Mouse (Mus musculus) adrenal gland, postnatal 25 days (tissue): ENCODE data around the gene Krt24. TPM values are rescaled to one million over a fixed set of nuclear protein-coding genes. Genes with fewer than 3 reads are reported as not detected.

Source experiments
- DNase-seq: peaks from one replicate; pipeline ENCODE4 v3.0.0; 2021; ENCODE audit warnings: mixed read lengths
- long read RNA-seq: library from polyadenylated mRNA; stranded (forward); transcript quantifications from one replicate; pipeline ENCODE4 v2.0.0, GENCODE M21; 2021
- total RNA-seq: library from RNA; stranded (reverse); gene quantifications from 2 replicates; pipeline ENCODE4 v1.2.3, GENCODE M21; 2021

Gene Krt24
- total RNA-seq: not detected in 2 replicates
- long read RNA-seq: 0 reads

DNA sequence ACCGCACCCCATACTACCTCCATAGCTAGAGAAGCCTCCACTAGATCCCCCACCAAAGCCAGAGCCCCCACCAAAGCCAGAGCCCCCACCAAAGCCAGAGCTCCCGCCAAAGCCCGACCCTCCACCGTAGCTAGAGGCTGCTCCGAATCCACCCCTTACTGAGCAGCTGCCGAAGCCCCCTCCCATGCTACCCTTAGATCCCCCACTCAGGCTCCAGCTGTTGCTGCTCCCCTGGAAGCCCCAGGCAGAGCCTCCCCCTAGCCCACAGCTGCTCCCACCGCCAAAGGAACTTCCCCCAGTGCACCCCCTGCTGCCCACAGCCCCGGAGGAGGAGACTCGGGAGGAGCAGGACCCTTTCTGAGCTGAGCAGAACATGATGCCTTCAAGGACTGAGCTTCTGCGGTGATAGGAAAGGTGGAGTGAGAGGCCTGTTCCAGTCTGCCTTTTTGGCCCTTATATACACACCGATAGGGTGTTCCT, at the start of gene Krt24:
Gene Krt24, minus strand, starts transcription at position 430 of the 480 bp plus-strand sequence.
- DNase-seq: no peak

DNA sequence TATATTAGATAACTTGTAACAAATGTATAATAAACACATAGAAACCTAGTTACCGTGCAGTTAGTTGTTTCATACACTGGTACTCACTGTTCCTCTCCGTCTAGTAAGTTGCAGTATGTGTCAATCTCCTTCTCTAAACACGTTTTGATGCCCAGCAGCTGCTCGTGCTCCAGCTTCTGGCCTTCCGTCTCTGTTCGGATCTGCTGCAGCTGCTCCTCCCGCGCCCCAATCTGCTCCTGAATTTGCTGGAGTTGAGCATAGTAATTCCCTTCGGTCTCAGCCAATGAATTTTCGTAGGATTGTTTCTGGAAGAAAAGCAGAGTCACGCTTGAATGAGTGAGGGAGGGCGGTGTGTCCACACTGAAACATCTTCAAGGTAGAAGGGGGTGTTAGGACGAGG, 48.4 kb upstream of the Krt24 start:
- DNase-seq: no peak

DNA sequence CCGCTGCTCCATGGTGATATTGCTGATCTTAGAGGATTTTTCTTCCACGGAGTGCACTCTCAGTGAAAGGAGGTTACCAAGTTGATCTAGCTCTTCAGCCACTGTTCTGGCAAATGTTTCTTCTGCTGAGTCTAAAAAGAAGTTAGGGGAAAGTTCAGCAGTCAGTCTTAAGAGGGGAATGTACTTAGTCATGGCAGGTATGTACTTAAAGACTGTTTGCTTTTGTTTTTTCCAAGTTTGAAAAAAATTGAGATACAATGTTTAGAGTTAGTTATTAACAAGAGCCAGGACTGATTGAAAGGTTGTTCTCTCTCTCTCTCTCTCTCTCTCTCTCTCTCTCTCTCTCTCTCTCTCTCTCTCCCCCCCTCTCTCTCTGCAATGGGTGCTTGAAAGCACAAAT, 44.6 kb upstream of the Krt24 start:
- DNase-seq: no peak

DNA sequence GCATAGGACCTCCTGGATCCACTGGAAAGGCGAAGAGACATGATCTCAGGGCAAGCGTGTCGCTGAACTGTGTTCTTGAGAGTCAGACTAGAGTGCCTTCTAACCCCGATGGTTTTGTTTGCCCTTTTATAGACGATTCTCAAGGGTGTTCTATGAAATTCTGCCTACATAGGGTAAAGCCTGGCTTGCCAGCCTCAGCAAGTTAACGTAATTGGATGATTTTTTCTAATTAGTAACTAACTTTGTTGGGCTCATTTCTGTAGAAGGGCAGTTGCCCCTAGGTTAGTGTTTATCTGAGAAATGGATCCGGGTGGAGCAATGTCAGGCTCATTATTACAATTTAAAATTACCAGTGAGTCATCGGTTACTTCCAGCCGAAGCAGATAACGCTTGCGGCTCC, 37.8 kb upstream of the Krt24 start, which contains the start of gene Krt25:
Gene Krt25, minus strand, starts transcription at position 101 of the 400 bp plus-strand sequence.
- no peak for DNase-seq

DNA sequence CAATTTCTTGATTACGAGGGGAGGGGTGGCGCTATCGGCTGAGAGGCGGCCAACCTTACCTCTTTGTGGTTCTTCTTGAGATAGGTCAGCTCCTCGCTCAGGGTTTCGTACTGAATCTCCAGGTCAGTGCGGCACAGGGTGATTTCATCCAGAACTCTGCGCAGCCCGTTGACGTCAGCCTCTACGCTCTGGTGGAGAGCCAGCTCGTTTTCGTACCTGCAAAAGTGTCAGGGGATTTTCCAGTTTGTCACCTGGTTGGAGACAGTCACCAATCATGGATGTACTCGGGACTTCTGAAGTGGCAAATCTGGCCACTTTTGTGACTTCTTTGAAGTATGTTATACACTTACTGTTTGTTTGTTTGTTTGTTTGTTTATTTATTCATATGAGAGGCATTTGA, 36.0 kb upstream of the Krt24 start:
- DNase-seq: no peak

DNA sequence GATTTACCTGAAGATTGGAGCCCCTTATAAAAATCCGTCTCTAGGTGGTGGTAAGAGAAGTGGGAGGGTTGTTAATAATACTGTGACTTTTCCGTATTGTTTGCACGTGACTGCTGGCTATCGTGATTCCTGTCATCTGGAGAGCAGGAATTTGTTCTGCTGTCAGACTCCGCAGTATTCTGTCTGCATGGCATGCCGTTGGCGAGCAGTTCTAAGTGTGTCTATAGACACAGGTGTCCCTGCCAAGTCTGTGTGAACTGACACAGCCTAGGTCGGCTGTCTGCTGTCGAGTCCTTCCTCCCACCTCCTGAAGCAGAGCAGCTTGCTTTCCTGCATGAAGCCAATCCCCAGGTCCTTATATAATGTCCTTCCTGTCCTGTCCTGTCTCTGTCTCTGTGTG, 34.1 kb upstream of the Krt24 start:
- no peak for DNase-seq

DNA sequence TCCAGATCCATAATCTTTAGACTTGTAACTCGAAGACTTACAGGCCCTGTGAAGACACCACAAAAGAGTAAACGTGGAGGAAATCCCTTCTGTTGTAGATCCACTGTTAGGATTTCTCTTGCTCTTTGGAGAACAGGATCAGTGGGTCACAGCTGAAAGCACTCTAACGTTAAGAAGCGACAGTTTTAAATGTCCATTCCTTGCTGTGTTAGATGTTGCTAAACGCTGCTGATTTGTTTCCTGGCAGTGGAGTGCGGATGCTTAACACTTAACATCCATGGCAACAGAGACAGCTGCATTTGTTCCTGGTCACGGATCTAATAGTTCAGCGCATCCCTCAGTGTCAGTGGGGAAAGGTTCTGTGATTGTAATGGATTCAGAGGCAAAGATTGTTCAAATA, 31.5 kb upstream of the Krt24 start:
- DNase-seq: no peak

DNA sequence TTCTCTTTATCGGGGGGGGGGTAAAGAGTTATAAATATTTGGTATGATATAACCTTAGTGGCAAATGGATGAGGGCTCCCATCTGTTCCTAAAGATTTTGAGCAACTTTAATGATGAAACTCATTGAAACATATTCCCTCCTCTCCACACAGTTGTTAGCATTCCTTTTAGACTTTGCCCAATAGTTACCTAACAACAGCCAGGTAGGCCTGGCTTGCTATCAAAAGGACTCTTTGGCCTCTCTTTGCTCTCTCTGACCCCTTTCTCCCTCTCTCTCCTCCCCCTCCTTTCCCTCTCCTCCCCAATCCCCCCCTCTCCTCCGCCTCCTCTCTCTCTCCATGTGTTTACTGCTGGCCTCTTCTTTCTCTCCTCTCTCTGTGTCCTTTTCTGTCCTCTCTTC, 29.5 kb upstream of the Krt24 start:
- DNase-seq: no peak

DNA sequence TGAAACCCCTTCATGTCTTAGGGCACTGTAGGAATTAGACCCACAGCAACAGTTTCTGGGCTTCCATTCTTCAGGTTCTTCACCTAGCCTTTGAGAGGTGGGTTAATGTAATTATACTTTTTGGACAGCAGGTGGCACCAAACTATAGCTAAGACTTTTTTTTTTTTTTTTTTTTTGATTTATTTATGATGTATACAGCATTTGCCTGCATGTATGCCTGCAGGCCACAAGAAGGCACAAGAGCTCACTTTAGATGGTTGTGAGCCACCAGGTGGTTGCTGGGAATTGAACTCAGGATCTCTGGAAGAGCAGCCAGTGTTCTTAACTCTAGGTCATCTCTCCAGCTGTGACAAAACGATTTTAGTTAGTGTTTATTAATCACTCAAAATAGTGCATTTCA, 25.8 kb upstream of the Krt24 start:
- DNase-seq: no peak

DNA sequence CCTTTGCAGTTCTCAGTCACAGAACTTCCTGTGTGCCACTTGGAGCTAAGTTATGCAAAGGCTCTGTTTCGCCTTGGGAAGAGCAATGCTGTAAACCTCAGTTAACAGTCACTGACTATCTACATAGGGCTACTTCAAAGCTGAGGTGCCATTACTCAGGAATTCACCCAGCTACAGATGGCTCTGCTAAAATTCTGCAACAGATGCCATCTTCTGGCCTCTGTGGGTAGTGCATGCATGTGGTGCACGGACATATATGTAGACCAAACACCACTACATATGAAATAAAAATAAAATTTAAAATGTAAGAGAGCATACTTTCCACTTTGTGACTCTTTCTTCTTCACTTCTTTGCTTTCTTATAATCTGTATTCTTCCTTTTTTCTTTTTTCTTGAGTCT, 22.5 kb upstream of the Krt24 start:
- peak; percentile 56 for DNase-seq

DNA sequence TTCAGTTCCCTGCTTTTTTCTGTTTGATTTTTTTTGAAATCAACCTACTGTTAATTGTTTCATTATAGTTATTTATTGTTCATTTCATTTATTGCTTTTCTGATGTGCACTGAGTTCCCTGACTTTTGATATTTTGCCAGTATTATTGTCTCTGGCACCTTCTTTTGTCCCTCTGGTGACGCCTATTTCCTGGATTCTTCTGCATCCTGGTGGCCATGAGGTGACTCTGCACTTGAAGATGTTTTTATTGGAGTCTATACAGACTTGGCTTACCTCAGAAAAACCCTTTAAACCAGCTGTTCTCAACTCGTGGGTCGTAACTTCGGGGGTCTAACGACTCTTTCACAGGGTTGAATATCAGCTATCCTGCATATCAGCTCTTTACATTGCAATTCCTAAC, 10.0 kb upstream of the Krt24 start:
- DNase-seq: no peak

DNA sequence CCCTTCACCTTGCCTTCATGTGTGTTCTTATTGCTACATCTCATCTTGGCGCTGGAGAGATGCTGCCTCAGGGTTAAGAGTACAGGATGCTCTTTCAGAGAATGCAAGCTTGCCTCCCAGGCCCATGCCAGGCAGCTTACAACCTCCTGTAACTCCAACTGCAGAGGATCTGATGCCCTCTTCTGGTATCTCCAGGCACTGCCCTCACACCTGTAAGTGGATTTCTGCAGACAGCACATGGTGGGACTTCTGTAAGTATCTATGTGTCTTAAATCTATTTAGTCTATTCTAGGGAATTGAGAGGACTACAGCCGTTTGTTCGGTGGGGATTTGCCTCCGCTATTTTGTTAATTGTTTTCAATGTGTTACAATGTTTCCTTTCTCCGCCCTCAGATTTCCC, 7.8 kb upstream of the Krt24 start:
- DNase-seq: peak; percentile 34

DNA sequence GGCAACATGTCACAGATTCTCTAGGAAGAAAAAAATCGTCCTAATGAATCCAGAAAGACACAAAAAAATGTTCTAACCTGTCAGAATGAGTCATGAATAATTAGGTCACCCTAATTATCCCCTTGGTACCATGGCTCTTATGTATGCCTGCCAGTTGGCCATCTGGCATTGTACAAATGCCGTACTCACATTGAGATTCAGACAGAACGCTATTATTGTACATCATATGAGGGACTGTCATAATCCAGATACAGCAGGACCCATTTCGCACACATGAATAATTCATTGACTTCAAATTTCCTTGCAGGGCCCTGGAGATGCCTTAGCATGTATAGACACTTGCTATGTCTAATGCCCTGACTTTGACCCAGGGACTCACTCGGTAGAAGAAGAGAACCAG, 1.1 kb downstream of the Krt24 start:
- no peak for DNase-seq

DNA sequence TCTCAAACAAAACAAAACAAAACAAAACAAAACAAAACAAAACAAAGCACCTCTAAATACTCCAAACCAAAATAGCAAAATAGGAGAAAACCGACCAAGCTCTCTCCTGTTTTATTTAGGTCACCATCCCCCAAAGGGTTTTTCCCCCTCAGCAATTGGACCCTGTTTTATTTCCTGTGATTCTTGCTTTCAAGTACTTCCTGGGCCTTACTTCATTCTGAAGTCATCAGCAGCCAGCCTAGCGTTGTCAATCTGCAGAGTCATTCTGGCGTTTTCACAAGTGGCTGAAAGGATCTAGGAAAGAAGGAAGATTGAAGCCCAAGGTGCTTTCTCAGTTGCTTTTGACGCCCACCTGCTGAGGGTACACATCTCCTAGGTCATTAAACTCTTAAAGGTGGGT, 1.7 kb downstream of the Krt24 start:
- no peak for DNase-seq

DNA sequence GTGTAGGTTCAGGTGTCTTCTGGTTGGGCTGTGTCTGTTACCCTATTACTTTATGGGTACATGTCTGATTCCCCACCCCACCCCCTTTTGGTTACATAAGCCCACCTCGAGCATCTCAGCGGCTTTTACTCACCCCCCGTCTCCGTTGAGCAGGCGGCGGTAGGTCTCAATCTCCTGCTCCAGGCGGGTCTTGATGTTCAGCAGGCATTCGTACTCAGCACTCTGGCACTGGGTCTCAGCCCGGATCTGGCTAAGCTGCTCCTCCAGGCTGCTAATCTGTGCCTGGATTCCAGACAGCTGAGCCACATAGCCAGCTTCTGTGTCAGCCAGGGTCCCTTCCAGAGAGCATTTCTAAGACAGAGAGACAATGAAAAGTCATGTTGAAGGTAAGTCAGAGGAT, 3.9 kb downstream of the Krt24 start:
- no peak for DNase-seq

DNA sequence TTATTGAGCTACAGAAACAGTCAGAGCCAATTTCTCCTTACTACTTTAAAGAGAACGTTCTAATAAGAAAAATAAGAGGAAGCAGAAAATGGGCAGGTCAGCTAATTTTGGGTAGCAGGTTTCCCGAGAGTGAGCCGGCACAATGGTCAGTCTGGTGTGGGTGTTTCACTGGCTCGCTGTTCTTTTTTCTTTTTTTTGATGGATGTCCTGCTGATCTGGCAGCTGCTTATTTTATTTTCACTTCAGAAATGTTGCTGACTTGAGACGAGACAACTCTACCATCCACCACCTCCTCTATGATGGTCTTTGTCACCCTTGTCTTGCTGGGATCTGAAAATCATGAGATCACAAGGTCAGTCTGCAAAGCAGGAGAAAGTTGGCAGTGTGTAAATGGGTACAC, 5.1 kb downstream of the Krt24 start:
- no peak for DNase-seq

DNA sequence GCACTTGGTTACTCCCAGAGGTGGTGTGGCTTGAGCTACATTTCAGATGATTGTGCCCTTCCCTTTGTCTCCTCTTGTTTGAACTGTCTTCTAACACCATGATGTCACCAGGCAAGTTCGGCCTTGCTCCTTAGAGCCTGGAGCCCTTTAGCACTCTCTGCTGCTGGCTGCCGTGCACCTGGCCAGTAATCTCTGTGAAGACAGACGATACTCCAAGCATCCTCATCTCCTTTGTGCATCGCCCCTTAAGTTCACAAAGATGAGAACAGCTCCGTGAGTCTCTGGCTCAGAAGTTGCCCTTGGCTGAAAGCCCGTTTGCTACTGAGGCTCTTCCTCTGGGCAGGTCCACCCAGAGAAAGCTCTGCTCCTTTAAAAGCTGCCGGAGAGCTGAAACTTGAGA, 8.3 kb downstream of the Krt24 start:
- DNase-seq: no peak

DNA sequence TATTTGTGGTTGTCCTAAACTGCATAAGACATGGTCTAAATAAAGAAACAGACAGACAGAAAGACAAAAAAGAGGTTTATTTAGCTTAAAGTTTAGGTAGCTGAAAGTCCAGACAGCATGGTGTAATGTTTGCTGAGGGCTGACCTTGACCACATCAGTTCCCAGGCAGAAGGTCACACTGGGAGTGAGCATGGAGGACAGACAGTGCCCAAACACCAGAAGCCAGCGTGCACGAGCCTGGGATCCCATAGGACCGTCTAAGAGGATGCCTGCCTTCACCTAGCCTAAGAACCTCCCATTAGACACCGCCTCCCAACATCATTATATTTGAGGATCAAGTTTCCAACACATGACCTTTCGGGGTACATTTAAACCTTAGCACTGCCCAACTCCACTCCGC, 9.4 kb downstream of the Krt24 start:
- no peak for DNase-seq

DNA sequence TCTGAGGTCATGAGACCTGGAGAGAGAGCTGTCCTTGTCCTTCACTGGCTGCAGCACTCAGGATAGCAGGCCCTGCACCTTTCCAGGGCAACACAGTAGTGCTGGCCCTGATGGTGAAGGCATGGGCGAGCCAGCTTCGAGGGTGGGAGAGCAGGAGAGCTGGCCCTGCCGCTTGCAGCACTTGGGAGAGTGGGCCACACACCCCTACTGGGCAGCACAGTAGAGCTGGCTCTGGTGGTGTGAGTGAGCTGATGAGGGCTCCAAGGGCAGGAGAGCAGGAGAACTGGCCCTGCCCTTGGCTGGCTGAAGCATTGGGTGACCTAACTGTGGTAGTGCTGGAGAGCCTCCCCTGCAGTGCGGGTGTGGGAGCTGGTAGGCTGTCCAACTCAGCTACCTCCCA, 12.3 kb downstream of the Krt24 start:
- no peak for DNase-seq

DNA sequence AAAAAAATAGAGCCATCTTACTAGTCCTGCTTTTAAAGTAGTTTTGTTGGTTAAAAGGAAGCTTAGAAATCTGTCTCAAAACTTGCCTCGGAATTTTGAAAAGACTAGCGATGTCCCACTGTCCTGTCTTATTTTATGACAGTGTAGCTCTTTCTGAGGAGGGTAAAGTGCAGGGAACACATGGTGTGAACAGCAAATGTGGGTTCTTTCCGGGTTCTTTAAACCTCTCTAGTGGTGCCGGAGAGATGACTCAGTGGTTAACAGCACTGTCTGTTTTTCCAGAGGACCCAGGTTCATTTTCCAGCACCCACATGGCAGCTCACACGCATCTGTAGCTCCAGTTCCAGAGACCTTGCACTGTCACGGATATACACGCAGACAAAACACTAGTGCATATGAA, 15.9 kb downstream of the Krt24 start:
- no peak for DNase-seq

DNA sequence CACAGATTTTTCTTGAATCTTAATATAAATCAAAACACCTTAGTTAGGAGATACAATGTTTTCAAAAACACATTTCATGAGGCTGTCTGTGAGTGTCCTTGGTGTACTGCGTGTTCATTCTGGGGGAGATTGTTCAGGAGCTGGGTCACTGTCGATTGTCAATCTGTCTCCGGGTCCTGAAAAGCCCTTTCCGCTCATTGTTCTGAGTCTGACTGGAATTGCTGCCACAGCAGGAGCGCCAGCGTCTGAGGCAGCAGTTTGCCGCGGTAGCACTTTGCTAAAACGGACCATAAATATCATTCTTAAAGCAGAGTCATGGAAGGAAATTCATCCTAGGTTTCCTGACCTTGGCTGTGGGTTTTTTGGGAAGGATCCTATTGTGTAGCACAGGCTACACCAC, 19.3 kb downstream of the Krt24 start:
- no peak for DNase-seq

DNA sequence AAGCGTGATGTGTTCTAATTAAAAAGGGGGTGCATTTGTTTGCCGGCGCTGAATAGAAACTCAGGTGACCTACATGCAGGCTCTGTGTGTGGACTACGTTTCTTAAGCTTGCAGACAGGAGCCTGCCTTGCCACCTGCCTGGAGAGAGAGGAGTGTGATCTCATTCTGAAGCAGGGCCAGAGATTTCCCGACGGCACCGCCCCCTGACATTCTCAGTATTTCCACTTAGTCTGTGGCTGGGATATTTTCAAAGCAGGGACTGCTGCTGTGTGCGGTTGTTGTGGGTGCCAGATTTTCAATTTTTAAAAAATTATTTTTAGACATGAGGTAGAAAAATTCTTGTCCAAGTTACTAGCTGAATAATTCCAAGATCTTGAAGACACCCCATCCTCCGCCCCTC, 19.8 kb downstream of the Krt24 start:
- DNase-seq: no peak

DNA sequence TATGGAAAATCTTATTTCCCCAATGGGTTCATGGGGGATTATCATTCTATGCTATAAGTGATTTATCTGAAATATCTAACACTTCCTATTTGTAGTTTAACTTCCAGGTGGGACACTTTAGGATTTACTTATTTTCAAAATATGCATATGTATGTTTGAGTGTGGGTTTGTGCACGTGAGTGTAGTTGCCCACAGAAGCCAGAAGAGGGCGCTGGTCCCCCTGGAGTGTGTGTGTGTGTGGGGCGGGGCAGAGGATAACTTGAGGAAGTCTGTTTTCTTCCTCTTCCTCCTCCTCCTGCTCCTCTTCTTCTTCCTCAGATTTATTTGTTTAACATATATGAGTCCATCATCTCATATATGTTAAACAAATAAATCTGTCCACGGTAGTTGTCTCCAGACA, 28.8 kb downstream of the Krt24 start:
- DNase-seq: no peak

DNA sequence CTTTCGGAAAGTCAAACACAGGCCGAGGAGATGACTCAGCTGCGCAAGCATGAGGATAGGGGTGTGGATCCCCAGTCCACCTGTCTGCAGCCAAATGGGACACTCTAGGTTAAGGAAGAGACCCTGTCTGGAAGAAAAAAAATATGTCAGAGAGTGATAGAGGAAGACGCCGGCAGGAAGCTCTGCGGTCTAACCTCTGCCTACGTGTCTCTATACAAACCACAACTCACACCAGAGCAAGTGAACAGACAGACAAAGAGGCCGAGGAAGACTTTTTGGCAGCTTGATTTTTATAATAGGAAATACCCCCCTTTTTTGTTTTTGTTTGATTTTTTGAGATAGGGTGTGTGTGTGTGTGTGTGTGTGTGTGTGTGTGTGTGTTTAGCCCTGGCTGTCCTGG, 29.7 kb downstream of the Krt24 start:
- no peak for DNase-seq

DNA sequence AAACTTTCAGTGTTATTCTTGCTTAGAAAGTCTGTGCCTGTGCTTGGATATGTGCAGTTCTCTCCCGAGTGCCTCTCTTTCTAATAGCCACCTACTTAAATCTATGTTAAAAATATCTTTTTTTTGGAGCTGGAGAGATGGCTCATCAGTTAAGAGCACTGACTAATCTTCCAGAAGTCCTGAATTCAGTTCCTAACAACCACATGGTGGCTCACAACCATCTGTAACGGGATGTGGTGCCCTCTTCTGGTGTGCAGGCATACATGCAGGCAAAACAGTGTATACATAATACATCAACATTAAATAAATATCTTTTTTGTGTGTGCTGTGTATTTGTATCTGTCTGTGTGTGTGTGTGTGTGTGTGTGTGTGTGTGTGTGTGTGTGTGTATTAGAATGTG, 31.2 kb downstream of the Krt24 start:
- no peak for DNase-seq

DNA sequence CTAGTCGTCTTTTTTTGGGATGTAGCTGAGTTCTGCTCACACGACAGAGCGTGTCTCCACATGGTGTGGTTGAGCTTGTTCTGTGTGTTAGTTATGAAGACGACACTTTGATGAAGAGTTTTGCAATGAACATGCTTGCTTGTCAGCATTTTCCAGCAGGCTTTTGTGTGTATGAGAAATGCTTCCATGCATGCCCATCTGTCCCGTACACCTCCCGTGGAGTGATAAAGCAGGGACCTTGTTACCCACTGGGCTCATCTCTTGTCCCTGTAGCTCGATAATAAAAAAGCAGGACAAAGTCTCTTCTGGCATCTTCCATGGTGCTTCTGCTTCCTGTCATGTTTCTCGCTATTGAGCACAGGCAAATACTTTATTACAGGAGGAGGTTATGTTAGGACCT, 32.4 kb downstream of the Krt24 start:
- DNase-seq: no peak
